Mouse (Mus musculus) limb, embryonic 15.5 days (tissue): ENCODE results near the gene Mylk2. TPM values are rescaled to one million over a fixed set of nuclear protein-coding genes. Genes with fewer than 3 reads are reported as not detected.

Experiments
- ATAC-seq: fragments of 200-750 bp; cut with Nextera tagmentation; 2 replicates; pipeline ENCODE4 v1.8.0; 2017; ENCODE audit warnings: low read depth, moderate TSS enrichment; ENCODE audit not compliant: insufficient number of reproducible peaks, low FRiP score, low TSS enrichment
- H3K27ac ChIP-seq: fragments of 300-500 bp; sonication (generic); 2 replicates; pipeline ENCODE4 v1.5.1; 2015; ENCODE audit warnings: moderate library complexity, mild to moderate bottlenecking, inconsistent platforms
- H3K27me3 ChIP-seq: fragments of 300-500 bp; sonication (generic); 2 replicates; pipeline ENCODE4 v1.6.1; 2015; ENCODE audit warnings: inconsistent platforms
- H3K36me3 ChIP-seq: fragments of 300-500 bp; sonication (generic); 2 replicates; pipeline ENCODE4 v1.6.1; 2015; ENCODE audit warnings: inconsistent platforms
- H3K4me1 ChIP-seq: fragments of 300-500 bp; sonication (generic); 2 replicates; pipeline ENCODE4 v1.6.1; 2015; ENCODE audit warnings: inconsistent platforms
- H3K4me2 ChIP-seq: fragments of 300-500 bp; sonication (generic); 2 replicates; pipeline ENCODE4 v1.6.1; 2015; ENCODE audit warnings: mild to moderate bottlenecking, inconsistent platforms
- H3K4me3 ChIP-seq: fragments of 300-500 bp; sonication (generic); 2 replicates; pipeline ENCODE4 v1.5.1; 2015; ENCODE audit warnings: mild to moderate bottlenecking, inconsistent platforms
- H3K9ac ChIP-seq: fragments of 300-500 bp; sonication (generic); 2 replicates; pipeline ENCODE4 v1.6.1; 2015; ENCODE audit warnings: inconsistent platforms
- H3K9me3 ChIP-seq: fragments of 300-500 bp; sonication (generic); 2 replicates; pipeline ENCODE4 v1.6.1; 2016; ENCODE audit warnings: inconsistent platforms
- WGBS: fragments of 180-500 bp; shearing (Covaris S2); methylation state at CpG from one replicate; pipeline ENCODE4 v1.1.7; 2015; 5-methylcytosine and 5-hydroxymethylcytosine counted together
- polyA plus RNA-seq: library from polyadenylated mRNA; unstranded; fragments of >200 nt; fragmentation: Nextera tagmentation; extraction: Ambion mirVana; gene quantifications from 2 replicates; pipeline ENCODE4 v1.2.1, GENCODE M21; 2015

Gene Mylk2
- 0.90 and 4.2 TPM in 2 replicates for polyA plus RNA-seq

- H3K4me2 ChIP-seq: no peak within 1 kb of the TSS
- no peak within 1 kb of the TSS for H3K4me3 ChIP-seq
- H3K9me3 ChIP-seq: no peaks in the 10 kb centered on the region
- peak; percentile 12; the same call in 1 of the 2 replicates for ATAC-seq
- no peaks in the 10 kb centered on the region for H3K36me3 ChIP-seq
- H3K4me1 ChIP-seq: peaks cover 30% of the 10 kb centered on the region
- H3K9ac ChIP-seq: no peak within 1 kb of the TSS
- peaks cover 39% of the 10 kb centered on the region for H3K27me3 ChIP-seq
- 14% methylated on average over 12 of the region's 12 CpGs for WGBS
- no peak within 1 kb of the TSS for H3K27ac ChIP-seq
Observed at GRCm38 (mm10) chr2:152911031-152911430, at the start of gene Mylk2. Gene Mylk2, plus strand, starts transcription at chr2:152911352.

GRCm38 (mm10) chr2:152861891-152862290 is 49.3 kb upstream of the Mylk2 start:
- H3K4me3 ChIP-seq: no peak overlapping the region
- H3K36me3 ChIP-seq: peaks cover 41% of the 10 kb centered on the region
- 96% methylated on average over 1 of the region's 1 CpGs for WGBS

GRCm38 (mm10) chr2:152862638-152863037 is 48.5 kb upstream of the Mylk2 start:
- Histone ChIP-seq H3K4me3 (no peak overlapping the region), H3K4me2 (no peak overlapping the region), H3K9me3 (no peaks in the 10 kb centered on the region), H3K27me3 (no peaks in the 10 kb centered on the region), H3K27ac (no peak overlapping the region), H3K9ac (no peak overlapping the region), H3K4me1 (no peaks in the 10 kb centered on the region), H3K36me3 (peaks cover 40% of the 10 kb centered on the region; the same call in 1 of the 2 replicates)
- WGBS: 86% methylated on average over 3 of the region's 3 CpGs
- ATAC-seq: no peak

More at GRCm38 (mm10) chr2:152861891-152862290, 49.3 kb upstream of the Mylk2 start:
- Histone ChIP-seq H3K27ac (no peak overlapping the region), H3K4me1 (no peaks in the 10 kb centered on the region), H3K27me3 (no peaks in the 10 kb centered on the region), H3K4me2 (no peak overlapping the region), H3K9me3 (no peaks in the 10 kb centered on the region), H3K9ac (no peak overlapping the region)
- ATAC-seq: no peak

- no peak overlapping the region for H3K4me2 ChIP-seq
Observed at GRCm38 (mm10) chr2:152863346-152863745, 47.8 kb upstream of the Mylk2 start.

GRCm38 (mm10) chr2:152878239-152878638 is 32.9 kb upstream of the Mylk2 start:
- Histone ChIP-seq H3K9ac (no peak overlapping the region), H3K4me3 (no peak overlapping the region), H3K9me3 (no peaks in the 10 kb centered on the region), H3K36me3 (peaks cover 74% of the 10 kb centered on the region), H3K27ac (no peak overlapping the region), H3K27me3 (no peaks in the 10 kb centered on the region), H3K4me2 (no peak overlapping the region), H3K4me1 (no peaks in the 10 kb centered on the region)
- no peak for ATAC-seq
- 85% methylated on average over 3 of the region's 3 CpGs for WGBS

More at GRCm38 (mm10) chr2:152863346-152863745, 47.8 kb upstream of the Mylk2 start:
- 88% methylated on average over 6 of the region's 6 CpGs for WGBS
- Histone ChIP-seq H3K27ac (no peak overlapping the region), H3K9me3 (no peaks in the 10 kb centered on the region), H3K4me3 (no peak overlapping the region), H3K4me1 (no peaks in the 10 kb centered on the region), H3K27me3 (no peaks in the 10 kb centered on the region), H3K36me3 (peaks cover 38% of the 10 kb centered on the region; the same call in 1 of the 2 replicates), H3K9ac (no peak overlapping the region)
- ATAC-seq: no peak

GRCm38 (mm10) chr2:152880898-152881297 is 30.3 kb upstream of the Mylk2 start:
- H3K9ac ChIP-seq: no peak overlapping the region
- no peaks in the 10 kb centered on the region for H3K27me3 ChIP-seq
- 84% methylated on average over 13 of the region's 13 CpGs for WGBS
- H3K4me2 ChIP-seq: no peak overlapping the region
- H3K4me3 ChIP-seq: no peak overlapping the region
- ATAC-seq: no peak
- no peaks in the 10 kb centered on the region for H3K4me1 ChIP-seq
- no peak overlapping the region for H3K27ac ChIP-seq
- H3K36me3 ChIP-seq: peaks cover 84% of the 10 kb centered on the region
- no peaks in the 10 kb centered on the region for H3K9me3 ChIP-seq

GRCm38 (mm10) chr2:152884101-152884645 is 27.0 kb upstream of the Mylk2 start:
- Histone ChIP-seq H3K4me1 (no peaks in the 10 kb centered on the region), H3K27ac (no peak overlapping the region), H3K9me3 (no peaks in the 10 kb centered on the region), H3K9ac (no peak overlapping the region), H3K4me2 (no peak overlapping the region), H3K27me3 (no peaks in the 10 kb centered on the region), H3K4me3 (no peak overlapping the region), H3K36me3 (peaks cover 91% of the 10 kb centered on the region)
- ATAC-seq: no peak
- 92% methylated on average over 6 of the region's 6 CpGs for WGBS

- no peaks in the 10 kb centered on the region for H3K9me3 ChIP-seq
- H3K4me3 ChIP-seq: no peak overlapping the region
- WGBS: 83% methylated on average over 3 of the region's 3 CpGs
- H3K4me1 ChIP-seq: no peaks in the 10 kb centered on the region
- no peak overlapping the region for H3K9ac ChIP-seq
- peaks cover 86% of the 10 kb centered on the region for H3K36me3 ChIP-seq
- ATAC-seq: no peak
- H3K27ac ChIP-seq: no peak overlapping the region
- no peaks in the 10 kb centered on the region for H3K27me3 ChIP-seq
- no peak overlapping the region for H3K4me2 ChIP-seq
Observed at GRCm38 (mm10) chr2:152887230-152887629, 23.9 kb upstream of the Mylk2 start.

- Histone ChIP-seq H3K4me3 (no peak overlapping the region), H3K4me2 (no peak overlapping the region), H3K9ac (no peak overlapping the region), H3K9me3 (no peaks in the 10 kb centered on the region), H3K36me3 (peaks cover 88% of the 10 kb centered on the region), H3K27me3 (no peaks in the 10 kb centered on the region), H3K27ac (no peak overlapping the region), H3K4me1 (no peaks in the 10 kb centered on the region)
- WGBS: 91% methylated on average over 5 of the region's 5 CpGs
- ATAC-seq: no peak
Observed at GRCm38 (mm10) chr2:152888774-152889173, 22.4 kb upstream of the Mylk2 start.

GRCm38 (mm10) chr2:152895834-152896233 is 15.3 kb upstream of the Mylk2 start:
- H3K4me3 ChIP-seq: no peak overlapping the region
- H3K4me1 ChIP-seq: no peaks in the 10 kb centered on the region
- peaks cover 50% of the 10 kb centered on the region for H3K36me3 ChIP-seq
- 84% methylated on average over 9 of the region's 9 CpGs for WGBS
- no peak overlapping the region for H3K9ac ChIP-seq
- ATAC-seq: no peak
- H3K27ac ChIP-seq: no peak overlapping the region
- no peak overlapping the region for H3K4me2 ChIP-seq
- no peaks in the 10 kb centered on the region for H3K27me3 ChIP-seq
- no peaks in the 10 kb centered on the region for H3K9me3 ChIP-seq

- Histone ChIP-seq H3K4me1 (no peaks in the 10 kb centered on the region), H3K4me2 (no peak overlapping the region), H3K9me3 (no peaks in the 10 kb centered on the region), H3K27ac (no peak overlapping the region), H3K9ac (no peak overlapping the region), H3K27me3 (no peaks in the 10 kb centered on the region), H3K36me3 (peaks cover 41% of the 10 kb centered on the region), H3K4me3 (no peak overlapping the region)
- ATAC-seq: no peak
- 87% methylated on average over 3 of the region's 3 CpGs for WGBS
Observed at GRCm38 (mm10) chr2:152896926-152897325, 14.2 kb upstream of the Mylk2 start.

GRCm38 (mm10) chr2:152899011-152899410 is 12.1 kb upstream of the Mylk2 start:
- H3K9me3 ChIP-seq: no peaks in the 10 kb centered on the region
- no peaks in the 10 kb centered on the region for H3K4me1 ChIP-seq
- no peak overlapping the region for H3K27ac ChIP-seq
- 65% methylated on average over 6 of the region's 6 CpGs for WGBS
- ATAC-seq: no peak
- H3K4me3 ChIP-seq: no peak overlapping the region
- peaks cover 21% of the 10 kb centered on the region for H3K36me3 ChIP-seq
- no peak overlapping the region for H3K9ac ChIP-seq
- H3K4me2 ChIP-seq: no peak overlapping the region
- H3K27me3 ChIP-seq: no peaks in the 10 kb centered on the region

- Histone ChIP-seq H3K27me3 (no peaks in the 10 kb centered on the region), H3K36me3 (no peaks in the 10 kb centered on the region), H3K4me3 (no peak overlapping the region), H3K9me3 (no peaks in the 10 kb centered on the region), H3K9ac (no peak overlapping the region), H3K4me2 (no peak overlapping the region), H3K27ac (no peak overlapping the region), H3K4me1 (peaks cover 10% of the 10 kb centered on the region; the same call in 1 of the 2 replicates)
- no peak for ATAC-seq
- 90% methylated on average over 15 of the region's 15 CpGs for WGBS
Observed at GRCm38 (mm10) chr2:152901296-152901695, 9.9 kb upstream of the Mylk2 start.
